ENCODE assay signal across 21 mouse cellular contexts in genomic region chr14:75351626-75352025, GRCm38 (mm10).
A peak's percentile ranks its signal among the peaks of the same experiment; 100 is the strongest.
DNase-seq lines count a peak whose midpoint lies in the region; ATAC-seq and TF ChIP-seq lines count a peak whose summit lies in the region.
"Had no signal": no experiment of that assay in that cellular context is flagged by ENCODE, and none has a peak within 500 bp of the region (broad histone marks: within the 10 kb centered on the region; RNA-seq: fewer than 3 reads in every experiment).

No protein-coding gene starts in this region.

- no peak for TF ChIP-seq CTCF in kidney, postnatal 0 days (IDR thresholded peaks at IDR 0.05; ENCODE audit: low read depth)
- no peak for TF ChIP-seq CTCF in CH12.LX (conservative IDR thresholded peaks at IDR 0.05 in 1 of 2, IDR thresholded peaks at IDR 0.05 in 1 of 2; ENCODE audit: low read depth in 2 of 2, low read length in 2 of 2)

- no peak overlapping the region for H3K27ac ChIP-seq in embryonic facial prominence, embryonic 11.5 days (replicated peaks; ENCODE audit: low read depth, low read length)
- H3K27ac ChIP-seq in embryonic facial prominence, embryonic 10.5 days (replicated peaks): no peak overlapping the region
- peak overlapping the region; percentile 28; the same call in 1 of the 2 replicates for H3K27ac ChIP-seq in kidney, embryonic 15.5 days
- no peak overlapping the region for H3K27ac ChIP-seq in kidney, postnatal 0 days
- H3K27ac ChIP-seq in CH12.LX (ENCODE audit: insufficient read depth, low read depth): no peak overlapping the region
- H3K27ac ChIP-seq in forebrain, embryonic 12.5 days: no peak overlapping the region
- H3K27ac ChIP-seq: embryonic facial prominence, embryonic 12.5 days had no signal

- TF ChIP-seq POLR2A in CH12.LX (IDR thresholded peaks at IDR 0.05; ENCODE audit: low read depth, low read length): no peak

- no peak for ATAC-seq in embryonic facial prominence, embryonic 11.5 days (replicated peaks; ENCODE audit: insufficient number of reproducible peaks, low FRiP score, low TSS enrichment, low read depth)
- ATAC-seq in kidney, embryonic 15.5 days (replicated peaks; ENCODE audit: low FRiP score): peak; percentile 88
- no peak for ATAC-seq in kidney, postnatal 0 days (replicated peaks; ENCODE audit: low FRiP score, low read depth)
- ATAC-seq in forebrain, embryonic 12.5 days (ENCODE audit: low FRiP score): no peak
- ATAC-seq: CD4-positive, CD25-positive, alpha-beta regulatory T cell, adult 4 months; forebrain, embryonic 14.5 days; forebrain, embryonic 16.5 days had no signal

- DNase-seq in embryonic facial prominence, embryonic 11.5 days (ENCODE audit: low spot score): peak; percentile 2
- DNase-seq in embryonic facial prominence, embryonic 10.5 days (ENCODE audit: low spot score): no peak
- DNase-seq in kidney, postnatal 14 days: no peak
- peak; percentile 67 for DNase-seq in kidney, postnatal 0 days (ENCODE audit: low spot score)
- no peak for DNase-seq in kidney, adult 11 months
- peak; percentile 12 for DNase-seq in CH12.LX (ENCODE audit: extremely low read depth)
- DNase-seq: adrenal gland, adult 2 months; adrenal gland, postnatal 10 days; adrenal gland, postnatal 25 days; B cell, adult 2 months; cerebellum, adult 11-12 months; cerebellum, adult 2 months; cerebellum, adult 9-10 months; cerebellum, postnatal 10 days; cerebellum, postnatal 25 days had no signal

- no peak for TF ChIP-seq RAD21 in CH12.LX (IDR thresholded peaks at IDR 0.05; ENCODE audit: low read depth, low read length)

- H3K36me3 ChIP-seq in embryonic facial prominence, embryonic 11.5 days (replicated peaks; ENCODE audit: control insufficient read depth, insufficient read depth, low read depth, low read length): no peaks in the 10 kb centered on the region
- no peaks in the 10 kb centered on the region for H3K36me3 ChIP-seq in embryonic facial prominence, embryonic 10.5 days (replicated peaks)
- 0 out of 2 replicates have a peak, but pooled peaks cover 2% of the 10 kb centered on the region for H3K36me3 ChIP-seq in kidney, embryonic 15.5 days
- H3K36me3 ChIP-seq in kidney, postnatal 0 days (ENCODE audit: insufficient read depth, low read length): no peaks in the 10 kb centered on the region
- H3K36me3 ChIP-seq in CH12.LX (replicated peaks in 1 of 2; ENCODE audit: control insufficient read depth in 1 of 2, insufficient read depth in 1 of 2, low read length in 1 of 2): peaks cover 0 to under 1% of the 10 kb centered on the region in 2 experiments
- H3K36me3 ChIP-seq in forebrain, embryonic 12.5 days (replicated peaks): peaks cover 2% of the 10 kb centered on the region; the same call in 1 of the 2 replicates
- H3K36me3 ChIP-seq: embryonic facial prominence, embryonic 12.5 days had no signal

- no peak overlapping the region for H3K4me3 ChIP-seq in embryonic facial prominence, embryonic 11.5 days (ENCODE audit: low read depth, low read length)
- no peak overlapping the region for H3K4me3 ChIP-seq in embryonic facial prominence, embryonic 10.5 days
- H3K4me3 ChIP-seq in kidney, embryonic 15.5 days (replicated peaks): no peak overlapping the region
- no peak overlapping the region for H3K4me3 ChIP-seq in kidney, postnatal 0 days (replicated peaks; ENCODE audit: low read depth, low read length)
- no peak overlapping the region for H3K4me3 ChIP-seq in CH12.LX (replicated peaks in 1 of 3; ENCODE audit: low read depth in 2 of 3, low read length in 2 of 3, poor library complexity in 1 of 3)
- no peak overlapping the region for H3K4me3 ChIP-seq in forebrain, embryonic 12.5 days (replicated peaks)
- H3K4me3 ChIP-seq: embryonic facial prominence, embryonic 12.5 days had no signal

- in situ Hi-C loops in CH12.LX (cut with MboI; ENCODE audit: low pct_ligation_motif_present, low pct_unique_long_range_greater_than_20kb, low sequenced_read_pairs): no loop called here

- 58% methylated on average over 4 of the region's 4 CpGs for WGBS in embryonic facial prominence, embryonic 11.5 days
- 63% methylated on average over 4 of the region's 4 CpGs for WGBS in embryonic facial prominence, embryonic 10.5 days
- 32% methylated on average over 4 of the region's 4 CpGs for WGBS in kidney, embryonic 15.5 days
- 28% methylated on average over 4 of the region's 4 CpGs for WGBS in kidney, postnatal 0 days
- WGBS in forebrain, embryonic 12.5 days: 30% methylated on average over 4 of the region's 4 CpGs

- H3K4me1 ChIP-seq in embryonic facial prominence, embryonic 11.5 days (ENCODE audit: control insufficient read depth, insufficient read depth, low read length): no peaks in the 10 kb centered on the region
- H3K4me1 ChIP-seq in embryonic facial prominence, embryonic 10.5 days: no peaks in the 10 kb centered on the region
- peaks cover 7% of the 10 kb centered on the region; the same call in 1 of the 2 replicates for H3K4me1 ChIP-seq in kidney, embryonic 15.5 days
- H3K4me1 ChIP-seq in kidney, postnatal 0 days (replicated peaks; ENCODE audit: insufficient read depth, low read length): no peaks in the 10 kb centered on the region
- peaks cover 5 to 13% of the 10 kb centered on the region in 2 experiments; a peak in 3 of 4 replicates for H3K4me1 ChIP-seq in CH12.LX (ENCODE audit: control insufficient read depth in 1 of 2, insufficient read depth in 2 of 2)
- no peaks in the 10 kb centered on the region for H3K4me1 ChIP-seq in forebrain, embryonic 12.5 days
- H3K4me1 ChIP-seq: embryonic facial prominence, embryonic 12.5 days had no signal

- TF ChIP-seq EP300 in CH12.LX (IDR thresholded peaks at IDR 0.05; ENCODE audit: low read length): no peak

- no peaks in the 10 kb centered on the region for H3K27me3 ChIP-seq in embryonic facial prominence, embryonic 11.5 days (ENCODE audit: control insufficient read depth, insufficient read depth, low read length)
- no peaks in the 10 kb centered on the region for H3K27me3 ChIP-seq in embryonic facial prominence, embryonic 10.5 days (replicated peaks; ENCODE audit: low read depth, poor library complexity, severe bottlenecking)
- no peaks in the 10 kb centered on the region for H3K27me3 ChIP-seq in kidney, embryonic 15.5 days
- H3K27me3 ChIP-seq in kidney, postnatal 0 days (ENCODE audit: insufficient read depth, low read length): no peaks in the 10 kb centered on the region
- no peaks in the 10 kb centered on the region for H3K27me3 ChIP-seq in CH12.LX (replicated peaks)
- H3K27me3 ChIP-seq in forebrain, embryonic 12.5 days: no peaks in the 10 kb centered on the region
- H3K27me3 ChIP-seq: embryonic facial prominence, embryonic 12.5 days had no signal

- no peaks in the 10 kb centered on the region for H3K9me3 ChIP-seq in embryonic facial prominence, embryonic 11.5 days (replicated peaks; ENCODE audit: control insufficient read depth, low read length)
- H3K9me3 ChIP-seq in embryonic facial prominence, embryonic 10.5 days: no peaks in the 10 kb centered on the region
- no peaks in the 10 kb centered on the region for H3K9me3 ChIP-seq in kidney, embryonic 15.5 days (replicated peaks)
- no peaks in the 10 kb centered on the region for H3K9me3 ChIP-seq in kidney, postnatal 0 days (replicated peaks; ENCODE audit: low read length)
- H3K9me3 ChIP-seq in CH12.LX (replicated peaks; ENCODE audit: low read length): no peaks in the 10 kb centered on the region
- H3K9me3 ChIP-seq in forebrain, embryonic 12.5 days: no peaks in the 10 kb centered on the region
- H3K9me3 ChIP-seq: embryonic facial prominence, embryonic 12.5 days had no signal

- no peaks in the 10 kb centered on the region for H3K79me2 ChIP-seq in CH12.LX (replicated peaks; ENCODE audit: control insufficient read depth, extremely low read depth, insufficient read depth, poor library complexity, severe bottlenecking)

- no peak overlapping the region for H3K4me2 ChIP-seq in embryonic facial prominence, embryonic 11.5 days (ENCODE audit: low read depth, low read length)
- H3K4me2 ChIP-seq in kidney, embryonic 15.5 days: 0 out of 2 replicates have a peak overlapping the region, but pooled peaks have one; percentile 1
- H3K4me2 ChIP-seq in kidney, postnatal 0 days (ENCODE audit: low read length): no peak overlapping the region
- no peak overlapping the region for H3K4me2 ChIP-seq in CH12.LX (ENCODE audit: insufficient read depth, low read depth, poor library complexity, severe bottlenecking)
- no peak overlapping the region for H3K4me2 ChIP-seq in forebrain, embryonic 12.5 days
- H3K4me2 ChIP-seq: embryonic facial prominence, embryonic 12.5 days had no signal

- dilution Hi-C loops in CH12.LX (cut with MboI; ENCODE audit: extremely low pct_ligation_motif_present, extremely low pct_unique_long_range_greater_than_20kb, low sequenced_read_pairs): no loop called here

- no peak overlapping the region for H3K9ac ChIP-seq in embryonic facial prominence, embryonic 11.5 days (replicated peaks; ENCODE audit: low read length)
- no peak overlapping the region for H3K9ac ChIP-seq in kidney, embryonic 15.5 days
- H3K9ac ChIP-seq in kidney, postnatal 0 days (ENCODE audit: low read depth, low read length): no peak overlapping the region
- no peak overlapping the region for H3K9ac ChIP-seq in CH12.LX (ENCODE audit: insufficient read depth, low read depth)
- no peak overlapping the region for H3K9ac ChIP-seq in forebrain, embryonic 12.5 days
- H3K9ac ChIP-seq: embryonic facial prominence, embryonic 12.5 days had no signal

TF ChIP-seq in CH12.LX, 34 proteins besides CTCF, POLR2A, EP300 and RAD21:
- TF ChIP-seq MAZ (IDR thresholded peaks at IDR 0.05; ENCODE audit: low read depth, low read length) (no peak), CHD1 (IDR thresholded peaks at IDR 0.05; ENCODE audit: low read depth, low read length) (no peak), ZKSCAN1 (IDR thresholded peaks at IDR 0.05; ENCODE audit: borderline replicate concordance, low read depth, low read length) (no peak), ZC3H11A (IDR thresholded peaks at IDR 0.05; ENCODE audit: low read depth, low read length) (no peak), IRF4 (IDR thresholded peaks at IDR 0.05; ENCODE audit: low read depth, low read length) (no peak), ZMIZ1 (IDR thresholded peaks at IDR 0.05; ENCODE audit: low read depth, low read length) (no peak), SMC3 (IDR thresholded peaks at IDR 0.05; ENCODE audit: low read depth, low read length) (no peak), USF1 (IDR thresholded peaks at IDR 0.05; ENCODE audit: low read depth, low read length) (no peak), MXI1 (IDR thresholded peaks at IDR 0.05; ENCODE audit: low read depth, low read length) (no peak), GABPA (IDR thresholded peaks at IDR 0.05; ENCODE audit: insufficient replicate concordance, low read depth, low read length) (no peak), MYC (IDR thresholded peaks at IDR 0.05; ENCODE audit: low read depth, low read length) (no peak), JUND (conservative IDR thresholded peaks at IDR 0.05; ENCODE audit: low read depth, low read length) (no peak), TCF12 (IDR thresholded peaks at IDR 0.05; ENCODE audit: low read depth, low read length) (no peak), MEF2A (IDR thresholded peaks at IDR 0.05; ENCODE audit: borderline replicate concordance, low read depth, low read length) (no peak)

Comparison
In these comparisons a context has a peak if more than half of its experiments do, and no peak if none do; other contexts are left out.
1. DNase-seq: peak in embryonic facial prominence, embryonic 11.5 days (single experiment), kidney, postnatal 0 days (single experiment) and CH12.LX (single experiment); none in embryonic facial prominence, embryonic 10.5 days (single experiment), kidney, postnatal 14 days (single experiment) and kidney, adult 11 months (single experiment).